Mouse (Mus musculus): ENCODE results near the gene Fastk.

Fastk gene

DNA sequence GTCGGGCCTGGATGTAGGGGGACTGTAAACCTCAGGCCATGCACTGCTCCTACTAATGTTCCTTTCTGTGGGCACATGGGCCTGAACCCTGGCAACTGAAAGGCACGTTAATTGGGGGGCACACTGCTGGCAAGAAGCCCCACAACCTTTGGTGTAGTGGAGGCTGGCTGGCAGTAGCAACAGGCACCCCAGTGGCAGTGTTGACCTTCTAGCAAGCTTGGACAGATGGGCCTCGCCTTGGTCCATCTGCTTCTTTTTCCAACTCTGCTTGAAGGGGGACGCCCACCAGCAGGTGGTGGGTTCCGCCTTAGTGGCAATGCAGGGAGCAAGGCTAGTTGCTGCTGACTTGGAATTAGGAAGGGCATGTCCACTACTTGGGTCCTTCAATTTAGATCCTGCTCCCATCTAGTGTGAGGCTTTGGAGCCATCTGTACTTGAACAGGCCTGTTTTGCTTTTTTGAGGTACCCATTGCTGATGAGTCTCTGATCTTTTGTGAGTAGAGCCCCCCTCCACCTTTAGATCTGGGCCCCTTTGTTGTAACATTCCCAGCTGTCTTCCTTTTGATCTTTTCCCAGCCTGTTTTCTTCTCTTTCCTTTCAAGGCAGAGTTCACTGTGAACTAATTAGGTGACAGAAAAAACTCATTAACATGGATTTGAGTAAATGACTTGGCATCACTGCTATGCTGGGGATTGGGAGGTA is 8.3 kb upstream of the Fastk start:
- CTCF ChIA-PET, result no interaction called here

GRCm38 (mm10) chr5:24452691-24453233 is 7.7 kb upstream of the Fastk start:
- CTCF ChIA-PET, result no interaction called here

DNA sequence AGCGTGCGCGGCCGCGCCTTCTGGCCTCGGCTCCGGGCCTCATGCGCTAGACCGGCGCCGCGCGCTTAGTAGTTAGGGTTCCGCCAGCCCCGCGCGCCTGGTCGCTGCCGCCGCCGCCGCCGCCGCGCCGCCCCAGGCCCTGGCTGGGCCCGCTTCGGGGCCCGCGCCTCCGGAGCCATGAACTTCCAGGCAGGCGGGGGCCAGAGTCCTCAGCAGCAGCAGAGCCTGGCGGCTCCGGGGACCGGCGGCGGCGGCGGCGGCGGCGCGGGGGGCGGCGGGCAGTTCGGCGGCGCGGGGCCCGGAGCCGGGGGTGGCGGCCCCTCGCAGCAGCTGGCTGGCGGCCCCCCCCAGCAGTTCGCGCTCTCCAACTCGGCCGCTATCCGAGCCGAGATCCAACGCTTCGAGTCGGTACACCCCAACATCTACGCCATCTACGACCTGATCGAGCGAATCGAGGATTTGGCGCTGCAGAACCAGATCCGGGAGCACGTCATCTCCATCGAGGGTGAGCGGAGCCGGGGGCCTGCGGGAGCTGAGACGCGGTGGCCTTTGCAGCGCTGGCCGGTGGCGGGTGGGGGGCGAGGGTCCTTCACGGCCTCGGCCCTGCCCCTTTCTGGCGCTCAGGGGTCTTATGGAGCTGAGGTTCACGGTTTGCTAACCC is 7.1 kb upstream of the Fastk start, which contains the start of gene Agap3:
Gene Agap3, plus strand, starts transcription at position 148 of the 661 bp plus-strand sequence.
- CTCF ChIA-PET, result interaction anchor here (0.8 kb wide), 1 partner anchor 33 kb away, joined by 3 read pairs; no protein-coding TSS in a partner anchor

DNA sequence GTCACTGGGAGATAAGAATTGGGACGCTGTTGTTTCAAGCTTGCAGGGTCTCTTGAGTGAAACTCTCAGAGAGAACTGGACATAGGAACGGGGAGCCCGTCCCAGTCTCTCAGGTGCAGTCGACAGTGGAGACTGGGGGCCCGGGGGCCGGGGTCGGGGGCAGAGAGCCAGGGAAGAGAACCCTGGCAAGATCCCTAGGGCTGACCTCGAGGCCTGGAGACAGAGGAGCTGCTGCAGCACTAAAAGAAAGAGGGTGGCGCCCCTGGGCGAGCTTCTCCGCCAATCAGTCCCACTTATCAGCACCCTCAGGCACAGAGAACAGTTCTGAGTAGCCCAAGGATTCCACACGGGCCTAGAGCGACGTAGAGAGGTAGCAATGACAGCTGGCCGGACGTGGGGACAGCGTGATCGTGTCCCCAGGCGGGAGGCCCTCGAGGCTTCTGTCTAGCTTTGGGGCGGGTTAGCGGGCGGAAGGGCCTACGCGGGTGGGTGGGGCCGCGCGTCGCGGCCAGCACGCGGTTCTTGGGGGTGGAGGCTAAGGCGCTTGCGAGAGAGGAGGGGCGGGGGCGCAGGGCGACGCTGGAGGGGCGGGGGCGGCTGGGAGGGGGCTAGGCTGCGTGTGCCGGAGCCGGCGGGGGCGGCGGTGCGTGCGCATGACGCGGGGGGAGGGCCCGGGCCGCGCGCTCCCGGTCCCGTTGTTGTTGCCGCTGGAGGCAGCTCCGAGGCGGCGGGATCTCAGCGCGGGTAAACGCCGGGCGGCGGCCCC is 6.4 kb upstream of the Fastk start:
- CTCF ChIA-PET, result interaction anchor here (0.7 to 0.8 kb wide), 2 partner anchors 13 to 34 kb away, joined by 3 read pairs; no protein-coding TSS in a partner anchor

GRCm38 (mm10) chr5:24447624-24448298 is 2.7 kb upstream of the Fastk start, which contains the start of gene Tmub1:
Gene Tmub1, minus strand, starts transcription at chr5:24447854.
- CTCF ChIA-PET, result interaction anchor here (0.6 to 1.6 kb wide), 2 partner anchors 22 to 972 kb away, joined by 3 to 4 read pairs; no protein-coding TSS in a partner anchor

GRCm38 (mm10) chr5:24446630-24447029 is 1.5 kb upstream of the Fastk start:
- CTCF ChIA-PET, result interaction anchor here (0.5 to 1.6 kb wide), 2 partner anchors 21 to 508 kb away, joined by 3 to 5 read pairs; no protein-coding TSS in a partner anchor

DNA sequence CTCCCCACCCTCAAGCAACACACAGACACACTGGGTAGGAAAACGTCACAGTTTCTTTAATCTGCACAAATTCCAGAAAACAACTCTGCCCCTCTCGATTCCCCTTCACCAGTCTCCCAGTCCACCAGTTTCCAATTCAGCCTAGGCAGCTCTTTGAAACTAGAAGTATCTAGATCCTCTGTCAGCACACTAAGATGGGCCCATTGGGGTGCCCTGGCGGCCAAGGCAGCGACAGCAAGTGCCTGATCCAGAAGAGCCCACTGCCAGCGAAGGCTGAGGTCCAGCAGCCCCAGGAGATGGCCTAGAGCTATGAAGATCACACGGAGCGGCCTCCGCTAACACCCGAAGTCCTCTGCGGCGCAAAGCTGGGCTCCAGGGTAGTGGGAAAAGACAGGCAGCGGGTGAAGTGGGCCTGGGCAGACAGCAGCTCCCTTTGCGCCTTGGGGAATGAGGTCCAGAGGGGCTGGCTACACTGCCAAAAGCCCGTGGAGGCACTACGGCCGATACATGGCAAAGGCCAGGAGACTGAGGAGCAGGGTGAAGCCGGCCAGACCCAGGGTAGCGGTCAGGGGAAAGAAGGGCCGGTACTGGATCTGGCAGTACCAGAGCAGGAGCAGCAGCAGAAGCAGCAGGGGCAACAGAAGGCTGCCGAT is 467 bp upstream of the Fastk start:
- CTCF ChIA-PET, result no interaction called here

- CTCF ChIA-PET, result no interaction called here
These were observed 1.2 kb downstream of the Fastk start for GRCm38 (mm10) chr5:24443927-24444326.

- CTCF ChIA-PET, result no interaction called here
These were observed 1.9 kb downstream of the Fastk start for GRCm38 (mm10) chr5:24443204-24443603.

GRCm38 (mm10) chr5:24442029-24442428 is 3.1 kb downstream of the Fastk start:
- CTCF ChIA-PET, result no interaction called here

DNA sequence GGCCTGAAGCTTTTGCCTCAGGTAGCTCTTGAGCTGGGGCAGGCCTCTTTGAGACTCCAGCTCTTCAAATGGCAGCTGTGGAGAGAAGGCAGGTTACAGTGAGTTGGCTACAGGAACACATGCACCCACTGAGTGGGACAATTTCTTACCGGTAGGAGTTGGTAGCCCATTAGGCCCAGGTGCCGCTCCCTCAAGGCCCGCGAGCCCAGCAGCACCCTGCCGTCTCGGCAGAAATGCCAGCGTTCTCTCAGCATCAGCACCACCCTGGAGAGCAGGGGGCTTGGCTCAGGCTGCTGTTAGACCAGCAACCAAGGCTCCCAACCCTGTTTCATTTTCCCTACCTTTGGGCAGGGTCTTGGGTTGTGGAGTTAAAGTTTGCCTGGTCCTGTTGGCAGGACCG is 3.9 kb downstream of the Fastk start:
- CTCF ChIA-PET, result no interaction called here

DNA sequence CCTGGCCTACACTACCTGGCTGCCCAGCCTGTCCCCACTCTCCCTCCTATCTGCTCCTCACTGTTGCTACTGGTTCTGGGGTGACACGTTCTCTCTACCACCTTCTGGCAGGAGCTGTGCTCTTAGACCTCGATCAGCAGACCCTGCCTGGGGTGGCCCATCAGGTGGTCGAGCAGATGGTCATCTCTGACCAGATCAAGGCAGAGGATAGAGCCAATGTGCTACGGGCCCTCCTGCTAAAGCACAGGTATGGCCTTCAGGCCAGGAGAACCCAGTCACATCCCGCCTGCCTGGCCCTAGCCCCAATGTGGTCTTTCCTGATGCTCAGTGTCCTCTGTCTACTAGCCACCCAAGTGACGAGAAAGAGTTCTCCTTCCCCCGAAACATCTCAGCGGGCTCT is 11.1 kb downstream of the Fastk start:
- CTCF ChIA-PET, result interaction anchor here (0.6 kb wide), 1 partner anchor 14 kb away, joined by 3 read pairs; no protein-coding TSS in a partner anchor

DNA sequence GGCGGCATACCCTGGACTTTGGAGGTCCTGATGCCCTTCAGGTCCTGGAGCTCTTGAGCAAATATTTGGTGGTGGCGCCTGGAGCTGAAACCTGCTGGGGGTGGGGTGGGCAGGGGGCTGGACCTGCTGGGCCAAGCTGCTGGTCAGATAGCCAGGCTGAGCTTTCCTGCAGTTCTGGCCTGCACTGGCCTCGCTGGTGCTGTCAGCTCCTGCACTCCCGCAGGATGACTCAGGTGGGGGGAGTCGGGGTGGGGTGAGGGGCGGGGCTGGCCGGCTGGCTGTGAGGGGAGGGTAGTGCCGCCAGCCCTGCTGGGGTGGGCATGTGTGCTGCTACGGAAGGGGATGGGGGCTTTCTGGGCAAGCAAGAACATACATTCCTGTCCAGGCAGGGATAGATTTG is 16.5 kb downstream of the Fastk start:
- CTCF ChIA-PET, result no interaction called here

GRCm38 (mm10) chr5:24427981-24428402 is 17.1 kb downstream of the Fastk start:
- CTCF ChIA-PET, result no interaction called here

DNA sequence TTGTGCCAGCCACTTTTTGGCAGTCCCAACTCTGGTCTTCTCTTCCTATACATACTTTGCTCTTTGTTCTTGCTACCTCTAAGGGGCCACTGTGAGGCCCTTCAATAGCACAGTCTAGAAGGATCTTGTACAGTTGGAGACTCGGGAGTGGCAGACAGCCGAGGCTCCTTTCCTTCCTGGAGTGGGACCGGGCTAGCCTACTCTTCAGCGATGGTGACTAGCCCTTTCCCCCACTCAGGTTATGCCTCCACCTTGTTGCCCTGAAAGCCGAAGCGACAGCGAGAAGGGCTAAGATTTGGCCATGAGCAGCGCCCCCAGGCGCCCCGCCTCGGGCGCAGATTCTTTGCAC is 17.8 kb downstream of the Fastk start:
- CTCF ChIA-PET, result no interaction called here

DNA sequence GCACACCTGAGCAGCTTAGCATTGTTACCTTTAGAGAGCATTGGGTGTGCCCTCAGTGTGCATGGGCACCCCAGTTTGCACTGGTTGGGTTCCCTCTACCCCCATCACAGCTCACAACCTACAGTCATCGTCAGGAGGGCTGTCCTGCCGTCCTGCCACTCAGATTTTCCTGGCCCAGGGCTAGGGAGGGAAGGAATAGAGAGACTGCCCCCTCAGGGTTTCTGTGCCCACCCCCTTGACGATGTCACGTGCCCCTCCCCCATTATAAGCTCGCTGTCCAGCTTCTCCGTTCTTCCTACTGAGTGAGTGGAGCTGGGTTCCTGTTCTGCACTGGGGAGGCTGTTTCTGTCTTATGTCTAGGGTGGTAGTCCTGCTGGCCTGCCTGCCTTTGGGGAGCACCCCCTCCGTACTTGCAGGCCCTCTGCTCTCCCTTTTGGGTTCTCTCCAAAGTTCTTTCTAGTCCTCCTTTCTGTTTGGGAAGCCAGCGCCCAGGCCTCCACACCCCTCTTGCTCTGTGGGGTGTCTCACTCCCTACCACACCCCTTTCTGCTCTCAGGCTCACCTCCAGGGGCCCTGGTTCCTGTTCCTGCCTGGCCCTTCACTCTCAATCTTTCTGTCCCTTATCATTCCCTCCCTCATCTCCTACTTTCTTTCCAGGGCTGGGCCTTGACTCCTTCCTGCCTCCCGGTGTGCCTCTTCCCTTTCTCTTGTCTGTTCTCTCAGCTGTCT is 18.4 kb downstream of the Fastk start:
- CTCF ChIA-PET, result interaction anchor here (0.5 kb wide), 1 partner anchor 49 kb away, joined by 3 read pairs; no protein-coding TSS in a partner anchor

GRCm38 (mm10) chr5:24426037-24426432 is 19.1 kb downstream of the Fastk start:
- CTCF ChIA-PET, result interaction anchor here (0.5 to 0.7 kb wide), 2 partner anchors 22 to 50 kb away, joined by 3 read pairs; partner anchors contain the start of gene Tmub1

GRCm38 (mm10) chr5:24425421-24426036 is 19.6 kb downstream of the Fastk start:
- CTCF ChIA-PET, result interaction anchor here (0.7 to 0.8 kb wide), 2 partner anchors 9 to 22 kb away, joined by 3 read pairs; partner anchors contain the start of gene Tmub1

- CTCF ChIA-PET, result interaction anchor here (0.8 kb wide), 1 partner anchor 8 kb away, joined by 3 read pairs; no protein-coding TSS in a partner anchor
These were observed 20.2 kb downstream of the Fastk start for GRCm38 (mm10) chr5:24424861-24425411.
